Mouse (Mus musculus) CD4-positive, CD25-positive, alpha-beta regulatory T cell, adult 4 months (primary cell): ENCODE results near the gene Fbxl19. TPM values are rescaled to one million over a fixed set of nuclear protein-coding genes. Genes with fewer than 3 reads are reported as not detected.
"Not testable (repeated sequence)": the region's sequence is repeated elsewhere in the genome, so short reads cannot be mapped to it uniquely, and the experiment has no call there.

Experiments
- ATAC-seq: one replicate; pipeline ENCODE4 v1.8.0; 2017
- polyA plus RNA-seq, 2 experiments: library from polyadenylated mRNA; unstranded; fragments of 100-300 nt; shearing (Covaris generic); gene quantifications; one replicate each; pipeline ENCODE4 v1.2.1; 2017

Fbxl19 gene
- polyA plus RNA-seq, 2 experiments from 2014 or later: 0.12 to 0.62 TPM

DNA sequence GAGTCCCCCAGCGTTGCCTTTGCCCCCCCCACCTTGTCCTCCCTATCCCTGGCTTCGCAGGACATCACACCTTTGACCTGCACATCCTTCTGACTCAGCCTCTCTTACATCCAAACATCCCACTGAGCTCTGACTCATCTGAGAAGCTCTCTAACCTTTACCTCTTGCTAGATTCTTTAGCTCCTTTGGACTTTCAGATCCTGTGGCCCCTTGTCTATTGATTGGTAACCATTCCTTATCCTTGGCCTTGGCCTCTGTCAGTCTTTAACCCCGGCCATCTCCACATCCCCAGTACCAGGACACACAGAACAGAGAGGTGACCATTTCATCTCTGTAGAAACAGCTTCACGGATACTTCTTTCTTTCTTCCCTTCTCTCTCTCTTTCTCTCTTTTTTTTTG, 14.2 kb upstream of the Fbxl19 start:
- no peak for ATAC-seq

DNA sequence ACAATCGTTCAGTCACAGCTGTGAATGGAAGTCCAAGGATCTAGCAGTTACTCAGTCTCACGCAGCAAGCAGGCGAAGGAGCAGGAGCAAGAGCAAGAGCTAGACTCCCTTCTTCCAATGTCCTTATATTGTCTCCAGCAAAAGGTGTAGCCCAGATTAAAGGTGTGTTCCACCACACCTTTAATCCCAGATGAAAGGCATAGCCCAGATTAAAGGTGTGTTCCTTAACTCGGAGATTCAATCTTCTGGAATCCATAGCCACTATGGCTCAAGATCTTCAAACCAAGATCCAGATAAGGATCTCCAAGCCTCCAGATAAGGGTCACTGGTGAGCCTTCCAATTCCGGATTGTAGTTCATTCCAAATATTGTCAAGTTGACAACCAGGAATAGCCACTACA, 12.3 kb upstream of the Fbxl19 start, which contains the start of gene Ctf2:
TSS of gene Ctf2 (minus strand) at position 101 of the 400 bp plus-strand sequence.
- not testable (repeated sequence) for ATAC-seq

DNA sequence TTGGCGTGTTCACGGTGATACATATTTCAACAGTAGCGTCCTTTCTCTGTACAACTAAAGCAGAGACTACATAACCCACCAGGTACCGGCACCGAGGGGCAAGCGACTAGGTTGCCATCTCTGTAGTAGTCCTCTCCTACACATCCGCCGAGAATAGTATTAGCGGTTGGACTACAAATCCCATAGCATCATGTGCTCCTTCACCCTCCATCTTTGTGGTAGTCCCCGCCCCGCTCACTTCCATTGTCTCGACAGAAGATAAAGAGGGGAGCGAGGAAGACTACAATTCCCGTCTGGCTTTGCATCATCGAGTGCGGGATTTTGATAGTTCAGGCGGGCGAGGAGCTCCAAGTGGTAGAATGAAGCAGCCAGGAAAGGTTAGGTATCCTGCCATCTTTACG, 908 bp downstream of the Fbxl19 start:
- peak; percentile 96 for ATAC-seq

DNA sequence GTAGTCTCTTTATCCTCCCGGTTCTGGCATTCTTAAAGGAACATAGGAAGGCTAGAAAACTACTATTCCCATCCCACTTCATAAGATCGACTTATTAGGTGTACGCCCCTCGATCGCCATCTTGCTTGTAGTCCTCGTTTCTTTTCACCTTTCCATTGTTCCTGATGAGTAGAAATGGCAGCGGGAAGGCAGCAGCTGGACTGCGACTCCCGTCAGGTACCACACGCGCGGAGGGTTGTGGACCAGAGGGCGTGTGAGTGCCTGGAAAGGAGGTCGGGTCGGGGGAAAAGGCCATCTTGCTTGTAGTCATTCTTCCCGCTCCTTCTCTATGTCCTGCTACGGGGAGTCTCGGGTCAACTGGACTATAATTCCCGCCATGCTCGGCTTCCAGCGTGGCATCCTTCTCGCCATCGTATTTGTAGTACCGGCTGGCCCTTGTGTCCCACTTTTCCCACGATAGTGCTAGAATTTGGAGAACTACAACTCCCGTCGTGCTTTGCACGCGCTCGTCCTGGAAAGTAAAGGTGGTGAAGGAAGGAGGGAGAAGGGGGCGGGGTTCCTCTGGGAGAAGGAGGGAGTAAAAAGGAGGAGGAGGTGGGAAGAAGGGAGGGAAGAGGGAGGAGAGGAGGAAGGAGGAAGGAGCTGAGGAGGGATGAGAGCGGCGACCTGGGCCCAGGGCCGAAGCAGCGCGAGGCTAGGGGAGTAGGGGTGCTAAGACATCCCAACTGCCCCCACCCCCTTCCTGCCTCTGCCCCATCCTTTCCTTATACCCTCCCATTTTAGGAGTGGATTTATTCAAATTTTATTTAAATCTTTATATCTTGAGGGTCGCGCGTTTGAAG, 1.5 kb downstream of the Fbxl19 start:
- ATAC-seq: peak; percentile 52

DNA sequence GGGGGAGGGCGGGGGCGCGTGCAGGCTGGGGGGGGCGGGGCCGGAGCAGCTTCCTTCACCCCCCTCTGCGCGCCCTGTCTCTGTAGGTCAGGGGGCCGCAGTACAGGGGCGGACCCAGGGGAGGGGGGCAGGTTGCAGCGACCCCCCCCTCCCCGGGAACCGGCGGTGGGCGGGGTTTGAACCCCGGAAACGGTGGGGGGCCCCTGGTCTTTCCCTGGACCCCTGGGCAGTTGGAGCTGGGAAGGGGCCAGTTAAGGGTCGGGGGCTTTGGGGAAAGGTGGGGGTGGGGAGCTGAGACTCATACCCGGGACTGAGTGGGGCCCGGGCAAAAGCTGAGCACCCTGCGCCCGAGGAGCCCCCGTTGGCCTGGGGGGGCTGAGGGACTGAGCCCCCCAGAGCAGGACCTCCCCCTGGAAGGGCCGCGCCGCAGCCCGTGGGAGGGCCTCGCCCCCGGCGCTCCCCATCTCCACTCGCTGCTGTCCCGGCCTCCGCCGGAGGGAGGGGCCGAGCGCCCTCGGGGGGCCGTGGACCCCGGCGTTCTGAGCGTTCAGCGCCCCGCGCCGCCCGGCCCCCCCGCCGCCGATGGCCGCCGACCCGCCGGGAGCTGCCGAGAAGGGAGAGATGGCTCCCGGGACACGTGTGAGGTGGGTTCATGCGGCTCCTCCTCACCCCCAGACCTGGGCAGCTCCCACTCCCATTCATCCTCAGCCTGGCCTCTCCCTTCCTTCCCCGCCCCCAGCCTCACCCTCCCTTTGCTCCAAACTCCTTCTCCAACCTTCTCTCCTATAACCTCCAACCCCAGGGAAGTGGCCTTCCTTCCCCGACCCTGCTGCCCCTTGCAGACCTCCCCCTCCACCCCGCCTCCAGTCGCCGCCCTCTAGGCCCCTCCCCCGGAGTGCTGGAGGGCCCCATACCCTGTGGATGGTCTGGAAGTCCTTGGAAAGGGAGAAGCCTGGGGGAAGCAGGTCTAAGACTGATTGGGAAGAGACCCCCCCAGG, 2.5 kb downstream of the Fbxl19 start:
- ATAC-seq: no peak

DNA sequence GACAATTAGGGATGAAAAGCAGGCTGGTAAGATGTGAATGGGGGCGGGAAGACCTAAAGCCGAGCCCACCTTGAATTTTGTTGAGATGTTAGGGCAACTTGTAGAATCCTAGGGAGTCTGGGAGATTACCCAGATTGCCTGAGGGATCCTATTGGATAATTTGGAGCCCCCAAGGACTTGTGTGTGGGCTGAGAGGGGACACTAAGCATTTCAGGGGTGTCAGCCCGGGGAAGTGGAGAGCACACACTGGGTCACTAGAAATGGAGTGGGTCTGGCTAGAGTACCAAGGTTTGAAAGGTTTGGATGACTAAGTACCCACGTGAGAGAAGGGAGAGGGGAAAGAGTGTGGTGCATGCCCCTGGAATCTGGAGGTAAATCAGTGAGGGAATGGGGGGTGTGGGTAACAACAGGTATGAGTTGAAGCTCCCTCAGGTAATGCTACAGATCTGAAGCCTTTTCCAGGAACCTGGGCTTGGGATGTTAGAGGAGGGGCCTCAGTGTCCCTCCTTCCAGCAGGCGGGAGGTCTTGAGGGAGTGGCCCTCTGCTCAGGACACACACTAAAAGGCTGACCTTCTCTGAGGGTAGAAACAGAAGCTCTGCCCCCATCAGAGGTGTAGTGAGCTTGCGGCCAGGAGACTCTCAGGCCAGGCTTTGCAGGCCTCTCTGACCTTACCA, 3.4 kb downstream of the Fbxl19 start:
- ATAC-seq: no peak

DNA sequence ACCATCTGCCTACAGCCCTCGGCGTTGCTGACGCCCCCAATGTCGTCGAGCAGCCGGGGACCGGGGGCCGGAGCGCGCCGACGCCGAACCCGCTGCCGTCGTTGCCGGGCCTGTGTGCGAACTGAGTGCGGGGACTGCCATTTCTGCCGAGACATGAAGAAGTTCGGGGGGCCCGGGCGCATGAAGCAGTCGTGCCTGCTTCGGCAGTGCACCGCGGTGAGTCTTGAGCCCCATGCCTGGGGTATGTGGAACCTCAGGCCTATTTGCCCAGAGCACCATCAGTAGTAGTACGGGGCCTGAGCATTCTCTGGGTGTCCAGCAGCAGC, 3.9 kb downstream of the Fbxl19 start:
- ATAC-seq: no peak

DNA sequence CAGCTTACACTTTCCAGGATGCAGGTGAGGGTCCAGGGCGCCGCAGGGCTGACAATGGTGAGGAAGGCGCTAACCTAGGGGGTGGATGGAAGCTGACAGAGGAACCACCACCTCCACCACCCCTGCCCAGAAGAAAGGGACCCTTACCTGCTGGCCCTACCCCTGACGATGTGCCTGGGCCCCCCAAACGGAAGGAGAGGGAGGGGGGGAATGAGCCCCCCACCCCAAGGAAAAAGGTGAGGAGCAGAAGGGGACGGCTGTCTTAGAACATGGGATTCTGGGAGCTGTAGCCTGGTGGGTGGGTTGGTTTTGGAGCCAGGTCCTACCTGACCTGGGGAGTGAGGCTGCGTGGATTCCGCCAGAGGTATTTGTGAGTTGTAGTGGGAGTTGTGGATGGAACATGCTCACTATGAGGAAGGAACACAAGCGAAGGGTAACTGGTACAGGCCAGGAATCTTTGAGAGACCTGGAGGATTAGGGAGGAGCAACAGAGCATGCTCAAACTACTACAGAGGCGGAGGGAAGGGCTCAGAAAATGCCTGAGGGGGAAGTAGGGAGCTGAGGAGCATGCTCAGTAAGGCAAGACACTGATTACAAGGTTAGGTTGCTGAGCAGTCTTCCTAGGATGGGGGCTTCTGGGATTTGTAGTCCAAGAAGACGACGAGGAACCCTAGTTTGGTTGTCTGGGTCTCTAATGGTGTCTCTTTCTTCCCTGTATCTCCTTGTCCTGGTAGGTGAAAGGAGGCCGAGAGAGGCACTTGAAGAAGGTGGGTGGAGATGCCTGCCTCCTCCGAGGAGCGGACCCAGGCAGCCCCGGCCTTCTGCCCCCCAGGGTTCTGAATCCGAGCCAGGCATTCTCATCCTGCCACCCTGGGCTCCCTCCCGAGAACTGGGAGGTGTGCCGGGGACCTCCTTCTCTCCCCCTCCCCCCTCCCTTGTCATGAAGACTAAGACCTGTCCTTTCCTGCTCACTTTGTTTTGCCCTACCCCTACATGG, 6.1 kb downstream of the Fbxl19 start:
- ATAC-seq: no peak

DNA sequence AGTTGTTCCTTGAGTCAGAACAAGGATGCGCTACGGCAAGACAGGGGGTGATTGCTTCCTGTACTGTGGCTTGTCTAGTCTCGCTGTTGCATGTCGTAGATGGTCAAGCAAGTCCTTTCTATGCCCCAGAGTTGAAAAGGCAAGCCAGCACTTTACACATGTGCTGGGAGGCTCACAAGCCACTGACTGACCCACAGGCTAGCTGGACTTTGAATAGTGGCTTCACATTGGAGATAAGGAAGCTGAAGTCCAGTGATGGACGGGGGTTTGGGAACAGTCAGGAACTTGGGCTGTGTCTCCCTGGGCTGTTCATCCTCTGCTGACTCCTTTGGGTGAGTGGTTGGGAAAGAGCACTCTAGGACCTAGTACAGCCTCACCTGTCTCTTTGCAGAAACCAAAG, 7.3 kb downstream of the Fbxl19 start:
- ATAC-seq: no peak

DNA sequence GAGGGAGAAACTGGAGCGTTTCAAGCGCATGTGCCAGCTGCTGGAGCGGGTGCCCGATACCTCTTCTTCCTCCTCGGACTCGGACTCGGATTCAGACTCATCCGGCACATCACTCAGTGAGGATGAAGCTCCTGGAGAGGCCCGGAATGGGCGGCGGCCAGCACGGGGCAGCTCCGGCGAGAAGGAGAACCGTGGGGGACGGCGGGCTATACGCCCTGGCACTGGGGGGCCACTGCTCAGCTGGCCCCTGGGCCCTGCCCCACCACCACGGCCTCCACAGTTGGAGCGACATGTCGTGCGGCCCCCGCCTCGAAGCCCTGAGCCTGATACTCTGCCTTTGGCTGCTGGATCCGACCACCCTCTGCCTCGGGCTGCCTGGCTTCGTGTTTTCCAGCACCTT, 7.7 kb downstream of the Fbxl19 start:
- no peak for ATAC-seq

DNA sequence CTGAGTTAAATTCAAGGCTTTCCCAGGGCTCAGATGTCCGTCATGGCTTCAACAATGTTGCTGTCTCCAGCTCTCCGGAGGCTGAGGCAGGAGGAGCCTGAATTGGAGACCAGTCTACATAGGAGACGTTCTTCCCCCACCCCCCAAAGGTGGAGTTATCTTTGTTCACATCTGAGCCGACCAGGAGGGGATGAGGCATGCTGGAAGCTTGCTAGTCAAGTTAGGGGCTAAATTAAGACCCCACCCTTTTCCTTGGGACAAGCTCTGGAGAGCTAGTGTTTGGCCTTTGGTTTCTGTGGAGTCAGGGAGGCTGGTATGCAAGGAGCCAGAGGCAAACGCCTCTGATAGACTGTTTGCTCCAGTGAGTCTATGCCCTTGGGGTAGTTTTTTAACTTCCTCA, 8.8 kb downstream of the Fbxl19 start:
- ATAC-seq: no peak

DNA sequence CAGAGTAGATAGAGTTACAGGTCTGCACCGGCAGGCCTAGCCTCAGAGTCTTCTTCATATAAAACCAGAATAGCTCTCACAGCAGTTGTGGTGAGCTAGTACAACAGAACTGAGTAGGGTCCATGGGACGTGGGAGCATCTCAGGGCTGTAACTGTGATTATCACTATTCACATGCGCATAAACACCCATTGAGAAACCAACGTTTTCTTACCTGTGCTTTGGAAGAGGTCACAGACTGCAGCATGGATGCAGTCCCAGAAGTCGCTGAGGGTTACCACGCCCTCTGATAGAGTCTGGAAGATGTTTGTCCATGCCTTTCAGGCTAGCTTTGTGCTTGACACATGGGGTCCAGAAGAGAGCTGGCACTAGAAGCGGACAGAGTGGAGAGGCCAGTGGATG, 9.4 kb downstream of the Fbxl19 start:
- no peak for ATAC-seq

DNA sequence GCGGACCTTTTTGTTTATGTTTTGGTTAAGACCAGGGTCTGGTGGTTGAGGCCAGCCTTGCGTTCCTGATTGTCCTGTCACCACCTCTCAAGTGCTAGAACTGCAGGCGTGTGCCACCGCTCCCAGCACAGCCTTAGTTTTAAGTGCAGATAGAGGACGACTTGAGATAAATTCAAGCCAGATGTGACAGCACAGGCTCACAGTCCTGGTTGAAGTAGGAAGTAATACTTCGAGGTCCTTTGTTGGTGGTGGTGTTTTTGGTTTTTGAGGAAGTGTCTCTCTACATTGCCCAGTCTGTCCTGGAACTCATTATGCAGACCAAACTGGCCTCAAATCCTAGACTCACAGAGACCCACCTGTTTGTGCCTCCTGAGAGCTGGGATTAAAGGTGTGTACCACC, 15.4 kb downstream of the Fbxl19 start:
- ATAC-seq: no peak

DNA sequence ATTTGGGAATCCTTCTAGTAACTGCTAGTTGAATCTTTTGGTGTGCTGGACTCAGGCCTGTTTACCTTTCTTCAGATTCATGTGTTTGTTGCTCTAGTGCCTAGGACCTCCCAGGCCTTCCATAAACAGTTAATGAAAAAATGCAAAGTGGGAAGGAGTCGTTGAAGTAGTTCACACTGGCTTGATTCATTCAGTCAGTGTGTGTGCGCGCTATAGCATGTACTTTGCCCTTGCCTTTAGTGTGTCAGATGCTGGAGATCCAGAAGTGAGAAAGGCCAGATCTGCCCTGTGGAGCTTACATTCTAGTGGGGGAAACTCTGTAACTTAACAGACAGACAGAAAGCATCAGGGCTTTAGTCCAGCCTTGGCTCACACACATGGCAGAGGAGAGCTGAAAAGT, 16.1 kb downstream of the Fbxl19 start:
- no peak for ATAC-seq

DNA sequence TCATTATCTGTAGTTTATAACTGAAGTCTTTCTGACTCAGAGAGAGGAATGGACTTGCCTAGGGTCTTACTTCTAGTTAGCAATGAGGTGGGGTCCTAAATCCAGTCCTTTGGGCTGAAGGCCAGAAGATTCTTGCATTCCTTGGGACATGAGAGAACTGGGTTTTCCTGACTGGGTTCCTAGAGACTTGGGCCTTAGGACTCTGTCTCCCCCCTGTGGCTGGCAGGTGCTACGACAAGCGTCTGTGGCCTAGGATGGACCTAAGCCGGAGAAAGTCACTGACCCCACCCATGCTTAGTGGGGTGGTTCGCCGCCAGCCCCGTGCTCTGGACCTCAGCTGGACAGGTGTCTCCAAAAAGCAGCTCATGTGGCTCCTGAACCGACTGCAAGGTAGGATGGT, 16.7 kb downstream of the Fbxl19 start:
- no peak for ATAC-seq

DNA sequence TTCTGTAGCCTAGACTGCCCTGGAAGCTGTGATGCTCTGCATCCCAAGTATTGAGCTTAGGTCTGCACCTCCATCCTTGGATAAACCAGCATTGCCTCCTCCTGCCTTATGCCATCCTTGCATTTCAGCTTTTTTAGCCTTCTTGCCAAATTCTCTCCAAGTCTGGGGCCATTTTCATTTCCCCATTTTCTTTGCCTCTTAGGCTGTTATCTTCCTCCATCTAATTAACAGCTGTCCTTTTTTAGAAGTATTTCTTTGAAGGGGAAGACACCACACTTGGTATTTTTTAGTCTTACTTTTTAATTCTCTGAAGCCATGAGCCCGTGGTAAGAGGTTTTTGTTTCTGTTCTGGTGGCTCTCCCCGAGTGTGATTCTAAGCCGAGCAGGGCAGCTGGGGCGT, 19.3 kb downstream of the Fbxl19 start:
- no peak for ATAC-seq

DNA sequence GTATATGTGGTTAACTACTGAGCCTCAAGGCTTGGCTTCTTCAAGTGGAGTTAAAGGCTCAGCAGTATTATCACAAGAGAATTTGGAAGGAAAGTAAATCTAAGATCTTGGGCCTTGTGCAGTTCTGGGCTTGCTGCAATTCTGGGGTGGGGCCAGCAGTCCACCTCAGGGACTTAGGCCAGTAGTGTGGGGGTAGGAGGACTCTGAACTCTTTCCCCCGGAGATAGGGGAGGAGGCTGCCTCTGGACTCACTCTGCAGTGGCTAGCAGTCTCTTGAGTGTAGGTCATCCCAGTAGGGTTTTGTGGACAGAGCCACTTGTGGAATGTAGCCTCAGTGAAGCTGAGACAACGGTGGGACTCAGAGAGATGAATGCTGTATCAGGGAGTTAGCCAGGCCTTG, 21.4 kb downstream of the Fbxl19 start:
- ATAC-seq: no peak

DNA sequence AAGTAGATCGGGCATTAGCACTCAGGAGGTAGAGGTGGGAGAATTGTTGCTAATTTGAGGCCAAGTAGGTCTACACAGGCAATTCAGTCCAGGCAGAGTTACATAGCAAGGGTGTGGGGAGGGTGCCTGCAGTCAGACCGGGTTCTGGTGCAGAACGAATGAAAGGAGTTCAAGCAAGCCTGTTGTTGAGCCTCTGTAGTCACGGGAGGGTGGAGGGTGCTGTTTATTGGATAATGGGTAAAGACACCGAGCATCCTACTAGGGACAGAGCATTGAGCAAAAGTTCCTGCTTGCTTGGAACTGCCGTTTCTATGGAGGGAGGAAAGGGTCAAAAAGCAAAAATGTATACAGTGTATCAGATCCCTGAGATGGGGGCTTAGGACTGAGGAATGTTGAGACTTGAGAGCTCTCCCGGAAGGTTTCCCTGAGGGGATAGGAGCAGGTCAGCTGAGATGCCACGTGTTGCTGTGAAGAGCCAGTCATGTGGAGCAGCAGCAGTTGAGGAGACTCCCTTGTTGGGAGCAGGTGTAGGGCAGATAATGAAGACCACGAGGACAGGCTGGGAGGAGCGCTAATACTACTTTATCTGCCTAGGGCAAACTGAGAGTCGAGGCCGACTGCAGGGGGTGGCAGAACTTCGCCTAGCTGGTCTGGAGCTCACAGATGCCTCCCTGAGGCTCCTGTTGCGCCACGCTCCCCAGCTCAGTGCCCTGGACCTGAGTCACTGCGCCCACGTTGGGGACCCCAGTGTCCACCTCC, 22.7 kb downstream of the Fbxl19 start:
- ATAC-seq: no peak

DNA sequence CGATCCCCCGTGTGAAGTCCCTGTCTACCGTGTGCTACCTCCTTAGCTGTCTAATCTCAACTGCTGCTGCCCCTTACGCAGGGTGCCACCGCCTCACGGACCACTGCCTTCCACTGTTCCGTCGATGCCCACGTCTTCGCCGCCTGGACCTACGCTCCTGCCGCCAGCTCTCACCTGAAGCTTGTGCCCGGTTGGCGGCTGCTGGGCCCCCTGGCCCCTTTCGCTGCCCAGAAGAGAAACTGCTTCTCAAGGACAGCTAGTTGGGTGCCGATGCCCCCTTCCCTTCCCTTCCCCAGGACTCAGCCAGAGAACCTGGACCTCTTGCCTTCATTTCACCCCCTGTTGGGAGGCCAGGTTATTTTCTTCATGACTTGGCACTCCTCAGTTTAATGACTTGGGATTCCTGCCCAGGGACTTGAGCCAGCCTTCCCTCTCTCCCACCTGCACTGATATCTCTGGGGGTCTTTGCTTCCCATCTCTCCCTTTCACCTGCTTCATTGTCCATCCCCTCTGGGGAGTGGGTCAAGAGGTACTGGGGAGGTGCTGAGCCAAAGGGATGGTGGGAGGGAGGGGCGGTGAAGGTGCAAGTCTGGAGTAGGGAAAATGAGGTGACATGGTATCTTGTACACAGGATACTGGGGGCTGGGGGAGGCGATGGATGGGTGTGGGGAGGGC, 23.5 kb downstream of the Fbxl19 start:
- ATAC-seq: no peak

DNA sequence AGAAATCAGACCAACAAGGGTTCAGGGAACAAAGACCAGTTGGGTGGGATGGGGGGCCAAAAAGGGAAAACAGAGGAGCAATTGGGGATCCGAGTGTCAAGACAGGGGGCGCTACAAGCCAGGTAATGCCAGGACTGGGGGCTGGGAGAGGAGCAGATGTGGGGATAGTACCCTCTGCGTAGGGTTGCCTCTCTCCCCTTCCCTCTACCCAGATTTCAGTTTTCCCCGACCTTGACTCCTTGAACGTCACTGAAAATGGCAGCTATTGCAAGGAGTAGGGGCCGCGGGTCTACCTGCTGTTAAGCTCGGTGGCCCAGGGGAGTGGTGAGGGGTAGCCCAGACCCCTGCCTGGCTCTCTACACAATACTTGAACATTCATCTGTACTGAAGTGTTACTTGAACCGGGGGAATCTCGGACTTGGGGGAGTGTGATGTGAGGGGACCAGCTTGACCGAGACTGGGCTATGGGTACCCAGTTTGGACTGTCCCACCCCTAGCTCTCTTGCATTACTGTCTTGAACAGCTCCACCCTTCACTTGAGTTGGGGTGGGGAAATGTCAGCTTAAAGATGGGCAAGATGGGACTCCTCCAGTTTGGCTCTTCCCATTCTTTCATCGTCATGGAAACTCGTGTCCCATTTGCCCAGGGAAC, 24.1 kb downstream of the Fbxl19 start:
- no peak for ATAC-seq
